Comparison of ENCODE assay signal across 9 mouse cellular contexts in the genomic region with DNA sequence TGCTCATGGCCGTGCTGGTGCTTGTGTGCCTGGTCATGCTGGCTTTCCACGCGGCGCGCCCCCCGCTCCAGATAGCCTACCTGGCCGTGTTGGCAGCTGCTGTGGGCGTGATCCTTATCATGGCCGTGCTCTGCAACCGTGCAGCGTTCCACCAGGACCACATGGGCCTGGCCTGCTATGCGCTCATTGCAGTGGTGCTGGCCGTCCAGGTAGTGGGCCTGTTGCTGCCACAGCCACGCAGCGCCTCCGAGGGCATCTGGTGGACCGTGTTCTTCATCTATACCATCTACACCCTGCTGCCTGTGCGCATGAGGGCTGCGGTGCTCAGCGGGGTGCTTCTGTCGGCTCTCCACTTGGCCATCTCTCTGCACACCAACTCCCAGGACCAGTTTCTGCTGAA. TPM values are rescaled to one million over a fixed set of nuclear protein-coding genes. Genes with fewer than 3 reads are reported as not detected.
DNase-seq lines count a peak whose midpoint lies in the region; ATAC-seq lines count a peak whose summit lies in the region.
"Had no signal": no experiment of that assay in that cellular context is flagged by ENCODE, and none has a peak within 500 bp of the region (broad histone marks: within the 10 kb centered on the region; RNA-seq: fewer than 3 reads in every experiment).

No protein-coding gene starts in this region.

- H3K36me3 ChIP-seq in kidney, embryonic 14.5 days (ENCODE audit: control insufficient read depth, insufficient read depth, low read length): no peaks in the 10 kb centered on the region
- H3K36me3 ChIP-seq in embryonic facial prominence, embryonic 10.5 days (replicated peaks): no peaks in the 10 kb centered on the region; the same call in 1 of the 2 replicates
- H3K36me3 ChIP-seq in hindbrain, embryonic 10.5 days: no peaks in the 10 kb centered on the region
- no peaks in the 10 kb centered on the region for H3K36me3 ChIP-seq in midbrain, embryonic 12.5 days

- ATAC-seq in kidney, embryonic 14.5 days (ENCODE audit: low FRiP score, low TSS enrichment): no peak
- ATAC-seq in midbrain, embryonic 12.5 days (ENCODE audit: low FRiP score, low read depth): no peak

- H3K4me1 ChIP-seq in kidney, embryonic 14.5 days (ENCODE audit: control insufficient read depth, insufficient read depth, low read length): peaks cover 13% of the 10 kb centered on the region; the same call in 1 of the 2 replicates
- peaks cover 55% of the 10 kb centered on the region for H3K4me1 ChIP-seq in embryonic facial prominence, embryonic 10.5 days
- H3K4me1 ChIP-seq in hindbrain, embryonic 10.5 days (replicated peaks): peaks cover 71% of the 10 kb centered on the region
- H3K4me1 ChIP-seq in midbrain, embryonic 12.5 days: peaks cover 46% of the 10 kb centered on the region

- no peaks in the 10 kb centered on the region for H3K9me3 ChIP-seq in kidney, embryonic 14.5 days (ENCODE audit: control insufficient read depth, low read length)
- no peaks in the 10 kb centered on the region for H3K9me3 ChIP-seq in embryonic facial prominence, embryonic 10.5 days
- no peaks in the 10 kb centered on the region for H3K9me3 ChIP-seq in hindbrain, embryonic 10.5 days
- no peaks in the 10 kb centered on the region for H3K9me3 ChIP-seq in midbrain, embryonic 12.5 days

- H3K4me2 ChIP-seq in kidney, embryonic 14.5 days (replicated peaks; ENCODE audit: low read depth, low read length): no peak overlapping the region
- H3K4me2 ChIP-seq in midbrain, embryonic 12.5 days (replicated peaks): peak overlapping the region; percentile 94

- no peak for DNase-seq in kidney, postnatal 36 days
- DNase-seq in embryonic facial prominence, embryonic 10.5 days (ENCODE audit: low spot score): no peak
- DNase-seq in hindbrain, embryonic 10.5 days (ENCODE audit: low spot score): no peak
- DNase-seq in layer of hippocampus, adult 11-12 months (ENCODE audit: low spot score): no peak
- no peak for DNase-seq in cerebellum, postnatal 36 days
- no peak for DNase-seq in gastrocnemius, postnatal 10 days

- peak overlapping the region; percentile 49; the same call in 1 of the 2 replicates for H3K4me3 ChIP-seq in kidney, embryonic 14.5 days (ENCODE audit: low read length)
- peak overlapping the region; percentile 78; the same call in 1 of the 2 replicates for H3K4me3 ChIP-seq in embryonic facial prominence, embryonic 10.5 days
- H3K4me3 ChIP-seq in hindbrain, embryonic 10.5 days: peak overlapping the region; percentile 77; the same call in 1 of the 2 replicates
- H3K4me3 ChIP-seq in midbrain, embryonic 12.5 days: peak overlapping the region; percentile 76
- H3K4me3 ChIP-seq: erythroblast, embryonic 14.5 days had no signal

- peaks cover 62% of the 10 kb centered on the region for H3K27me3 ChIP-seq in kidney, embryonic 14.5 days (ENCODE audit: control insufficient read depth, insufficient read depth, low read length)
- H3K27me3 ChIP-seq in embryonic facial prominence, embryonic 10.5 days (replicated peaks; ENCODE audit: low read depth, poor library complexity, severe bottlenecking): peaks cover 69% of the 10 kb centered on the region
- peaks cover 71% of the 10 kb centered on the region for H3K27me3 ChIP-seq in hindbrain, embryonic 10.5 days (ENCODE audit: insufficient read depth, poor library complexity, severe bottlenecking)
- H3K27me3 ChIP-seq in midbrain, embryonic 12.5 days: peaks cover 55% of the 10 kb centered on the region

- 74% methylated on average over 21 of the region's 21 CpGs for WGBS in kidney, embryonic 14.5 days
- 77% methylated on average over 21 of the region's 21 CpGs for WGBS in embryonic facial prominence, embryonic 10.5 days
- WGBS in hindbrain, embryonic 10.5 days: 79% methylated on average over 21 of the region's 21 CpGs
- 81% methylated on average over 21 of the region's 21 CpGs for WGBS in midbrain, embryonic 12.5 days

- H3K9ac ChIP-seq in kidney, embryonic 14.5 days (ENCODE audit: low read depth, low read length): no peak overlapping the region
- H3K9ac ChIP-seq in midbrain, embryonic 12.5 days (replicated peaks): no peak overlapping the region

- H3K27ac ChIP-seq in kidney, embryonic 14.5 days (ENCODE audit: low read depth, low read length): no peak overlapping the region
- H3K27ac ChIP-seq in embryonic facial prominence, embryonic 10.5 days (replicated peaks): no peak overlapping the region
- no peak overlapping the region for H3K27ac ChIP-seq in hindbrain, embryonic 10.5 days
- no peak overlapping the region for H3K27ac ChIP-seq in midbrain, embryonic 12.5 days (replicated peaks)

RNA-seq across cellular contexts. Expression of a gene that starts 2.2 kb away (rescaled TPM):
- 0.34 and 0.42 TPM in 2 replicates for polyA plus RNA-seq in kidney, embryonic 14.5 days (2014; fragmentation: Nextera tagmentation; extraction: Ambion mirVana)
- 0.48 and 0.70 TPM in 2 replicates for polyA plus RNA-seq in embryonic facial prominence, embryonic 10.5 days (2016; fragmentation: Nextera tagmentation; extraction: Ambion mirVana)
- 0.80 and 1.9 TPM in 2 replicates for polyA plus RNA-seq in hindbrain, embryonic 10.5 days (2016; fragmentation: Nextera tagmentation; extraction: Ambion mirVana)
- 3.2 and 3.6 TPM in 2 replicates for polyA plus RNA-seq in midbrain, embryonic 12.5 days (2016; fragmentation: Nextera tagmentation; extraction: Ambion mirVana)
- 1 to 10 TPM; 2.4 to 3.1 TPM for total RNA-seq in gastrocnemius, postnatal 10 days (2021)
- polyA plus RNA-seq: erythroblast, embryonic 14.5 days had no signal
